Mouse (Mus musculus): ENCODE measurements at regions not wholly inside any gene's neighbourhood (a gene's known extent, or its start where the extent isn't known, plus 50 kb on each side); places are given as distances from the start of the nearest gene placed in this dataset.

GRCm38 (mm10) chr12:64273730-64274129, 200.8 kb downstream of the Fscb start:
- DNase-seq = no peak

GRCm38 (mm10) chr12:64266130-64266529, 208.4 kb downstream of the Fscb start:
- intact Hi-C loops (cut with DNase I) = no loop called here
- DNase-seq = no peak

More at GRCm38 (mm10) chr12:64273730-64274129, 200.8 kb downstream of the Fscb start:
- intact Hi-C loops (cut with DNase I) = no loop called here

GRCm38 (mm10) chr12:64255016-64255415, 219.5 kb downstream of the Fscb start:
- intact Hi-C loops (cut with DNase I) = no loop called here
- no peak for DNase-seq

- no peak for DNase-seq
- intact Hi-C loops (cut with DNase I) = no loop called here
Measured at GRCm38 (mm10) chr12:64249974-64250373, 224.5 kb downstream of the Fscb start.

GRCm38 (mm10) chr12:64229510-64230078, 244.9 kb downstream of the Fscb start:
- intact Hi-C loops (cut with DNase I) = no loop called here
- DNase-seq = peak; percentile 66

GRCm38 (mm10) chr12:64216409-64216808, 258.1 kb downstream of the Fscb start:
- intact Hi-C loops (cut with DNase I) = no loop called here

GRCm38 (mm10) chr12:64198385-64198784, 276.1 kb downstream of the Fscb start:
- no peak for DNase-seq
- intact Hi-C loops (cut with DNase I) = no loop called here

More at GRCm38 (mm10) chr12:64216409-64216808, 258.1 kb downstream of the Fscb start:
- no peak for DNase-seq
